Mouse (Mus musculus): ENCODE results near the gene Mical3. TPM values are rescaled to one million over a fixed set of nuclear protein-coding genes. Genes with fewer than 3 reads are reported as not detected.
A peak's percentile ranks its signal among the peaks of the same experiment; 100 is the strongest.

Mical3 gene
- polyA plus RNA-seq, 1 experiment from 2014 or later, result 11.5 TPM

GRCm38 (mm10) chr6:121101201-121101600 lies 29.6 kb downstream of the Mical3 start:
- Histone ChIP-seq H3K27ac (ENCODE audit: low read length) (no peak overlapping the region), H3K36me3 (ENCODE audit: control insufficient read depth, insufficient read depth, low read length) (no peaks in the 10 kb centered on the region), H3K9ac (ENCODE audit: low read length) (no peak overlapping the region), H3K4me3 (replicated peaks; ENCODE audit: low read length) (no peak overlapping the region), H3K9me3 (replicated peaks; ENCODE audit: control insufficient read depth, low read length) (no peaks in the 10 kb centered on the region), H3K4me2 (ENCODE audit: low read depth, low read length) (no peak overlapping the region), H3K4me1 (ENCODE audit: control insufficient read depth, insufficient read depth, low read length) (peaks cover 8% of the 10 kb centered on the region), H3K27me3 (ENCODE audit: control insufficient read depth, insufficient read depth, low read length) (no peaks in the 10 kb centered on the region)
- WGBS, result 75% methylated on average over 5 of the region's 5 CpGs
- no peak for ATAC-seq (ENCODE audit: insufficient read depth, low FRiP score)

GRCm38 (mm10) chr6:121099831-121100230 lies 31.0 kb downstream of the Mical3 start:
- no peak overlapping the region for H3K27ac ChIP-seq (ENCODE audit: low read length)
- no peaks in the 10 kb centered on the region for H3K9me3 ChIP-seq (replicated peaks; ENCODE audit: control insufficient read depth, low read length)
- peaks cover 8% of the 10 kb centered on the region for H3K4me1 ChIP-seq (ENCODE audit: control insufficient read depth, insufficient read depth, low read length)
- H3K4me2 ChIP-seq (ENCODE audit: low read depth, low read length), result no peak overlapping the region
- H3K36me3 ChIP-seq (ENCODE audit: control insufficient read depth, insufficient read depth, low read length), result no peaks in the 10 kb centered on the region
- H3K4me3 ChIP-seq (replicated peaks; ENCODE audit: low read length), result no peak overlapping the region
- WGBS, result 87% methylated on average over 7 of the region's 7 CpGs
- no peaks in the 10 kb centered on the region for H3K27me3 ChIP-seq (ENCODE audit: control insufficient read depth, insufficient read depth, low read length)
- no peak for ATAC-seq (ENCODE audit: insufficient read depth, low FRiP score)
- no peak overlapping the region for H3K9ac ChIP-seq (ENCODE audit: low read length)

- Histone ChIP-seq H3K4me3 (replicated peaks; ENCODE audit: low read length) (no peak overlapping the region), H3K9ac (ENCODE audit: low read length) (no peak overlapping the region), H3K36me3 (ENCODE audit: control insufficient read depth, insufficient read depth, low read length) (no peaks in the 10 kb centered on the region), H3K9me3 (replicated peaks; ENCODE audit: control insufficient read depth, low read length) (no peaks in the 10 kb centered on the region), H3K4me2 (ENCODE audit: low read depth, low read length) (no peak overlapping the region), H3K27me3 (ENCODE audit: control insufficient read depth, insufficient read depth, low read length) (no peaks in the 10 kb centered on the region), H3K4me1 (ENCODE audit: control insufficient read depth, insufficient read depth, low read length) (peaks cover 10% of the 10 kb centered on the region), H3K27ac (ENCODE audit: low read length) (no peak overlapping the region)
- 75% methylated on average over 4 of the region's 4 CpGs for WGBS
- ATAC-seq (ENCODE audit: insufficient read depth, low FRiP score), result no peak
Measured at GRCm38 (mm10) chr6:121099228-121099608, 31.6 kb downstream of the Mical3 start.

- Histone ChIP-seq H3K27ac (ENCODE audit: low read length) (no peak overlapping the region), H3K9ac (ENCODE audit: low read length) (no peak overlapping the region), H3K4me1 (ENCODE audit: control insufficient read depth, insufficient read depth, low read length) (peaks cover 15% of the 10 kb centered on the region), H3K36me3 (ENCODE audit: control insufficient read depth, insufficient read depth, low read length) (no peaks in the 10 kb centered on the region), H3K4me2 (ENCODE audit: low read depth, low read length) (no peak overlapping the region), H3K9me3 (replicated peaks; ENCODE audit: control insufficient read depth, low read length) (no peaks in the 10 kb centered on the region), H3K27me3 (ENCODE audit: control insufficient read depth, insufficient read depth, low read length) (no peaks in the 10 kb centered on the region), H3K4me3 (replicated peaks; ENCODE audit: low read length) (no peak overlapping the region)
- ATAC-seq (ENCODE audit: insufficient read depth, low FRiP score), result no peak
- 72% methylated on average over 9 of the region's 9 CpGs for WGBS
Measured at GRCm38 (mm10) chr6:121098511-121099227, 32.1 kb downstream of the Mical3 start.

- Histone ChIP-seq H3K36me3 (ENCODE audit: control insufficient read depth, insufficient read depth, low read length) (no peaks in the 10 kb centered on the region), H3K4me2 (ENCODE audit: low read depth, low read length) (no peak overlapping the region), H3K9ac (ENCODE audit: low read length) (no peak overlapping the region), H3K4me3 (replicated peaks; ENCODE audit: low read length) (no peak overlapping the region), H3K9me3 (replicated peaks; ENCODE audit: control insufficient read depth, low read length) (no peaks in the 10 kb centered on the region), H3K27ac (ENCODE audit: low read length) (no peak overlapping the region), H3K4me1 (ENCODE audit: control insufficient read depth, insufficient read depth, low read length) (peaks cover 12% of the 10 kb centered on the region), H3K27me3 (ENCODE audit: control insufficient read depth, insufficient read depth, low read length) (no peaks in the 10 kb centered on the region)
- WGBS, result 70% methylated on average over 9 of the region's 9 CpGs
- no peak for ATAC-seq (ENCODE audit: insufficient read depth, low FRiP score)
Measured at GRCm38 (mm10) chr6:121098109-121098508, 32.7 kb downstream of the Mical3 start.

- 93% methylated on average over 8 of the region's 8 CpGs for WGBS
- no peak for ATAC-seq (ENCODE audit: insufficient read depth, low FRiP score)
Measured at GRCm38 (mm10) chr6:121096862-121097261, 33.9 kb downstream of the Mical3 start.

GRCm38 (mm10) chr6:121096390-121096789 lies 34.4 kb downstream of the Mical3 start:
- no peak overlapping the region for H3K9ac ChIP-seq (ENCODE audit: low read length)

More at GRCm38 (mm10) chr6:121096862-121097261, 33.9 kb downstream of the Mical3 start:
- Histone ChIP-seq H3K27ac (ENCODE audit: low read length) (no peak overlapping the region), H3K4me3 (replicated peaks; ENCODE audit: low read length) (no peak overlapping the region), H3K4me2 (ENCODE audit: low read depth, low read length) (no peak overlapping the region), H3K27me3 (ENCODE audit: control insufficient read depth, insufficient read depth, low read length) (no peaks in the 10 kb centered on the region), H3K4me1 (ENCODE audit: control insufficient read depth, insufficient read depth, low read length) (peaks cover 7% of the 10 kb centered on the region; the same call in 1 of the 2 replicates), H3K9ac (ENCODE audit: low read length) (no peak overlapping the region), H3K36me3 (ENCODE audit: control insufficient read depth, insufficient read depth, low read length) (no peaks in the 10 kb centered on the region), H3K9me3 (replicated peaks; ENCODE audit: control insufficient read depth, low read length) (no peaks in the 10 kb centered on the region)

GRCm38 (mm10) chr6:121093662-121094408 lies 37.0 kb downstream of the Mical3 start:
- Histone ChIP-seq H3K9ac (ENCODE audit: low read length) (no peak overlapping the region), H3K27me3 (ENCODE audit: control insufficient read depth, insufficient read depth, low read length) (no peaks in the 10 kb centered on the region), H3K4me1 (ENCODE audit: control insufficient read depth, insufficient read depth, low read length) (peaks cover 7% of the 10 kb centered on the region; the same call in 1 of the 2 replicates), H3K9me3 (replicated peaks; ENCODE audit: control insufficient read depth, low read length) (no peaks in the 10 kb centered on the region), H3K4me3 (replicated peaks; ENCODE audit: low read length) (no peak overlapping the region), H3K4me2 (ENCODE audit: low read depth, low read length) (no peak overlapping the region), H3K36me3 (ENCODE audit: control insufficient read depth, insufficient read depth, low read length) (no peaks in the 10 kb centered on the region), H3K27ac (ENCODE audit: low read length) (peak overlapping the region; percentile 15; the same call in 1 of the 2 replicates)
- peak; percentile 80 for ATAC-seq (ENCODE audit: insufficient read depth, low FRiP score)
- 75% methylated on average over 8 of the region's 8 CpGs for WGBS

More at GRCm38 (mm10) chr6:121096390-121096789, 34.4 kb downstream of the Mical3 start:
- ATAC-seq (ENCODE audit: insufficient read depth, low FRiP score), result no peak
- H3K4me3 ChIP-seq (replicated peaks; ENCODE audit: low read length), result no peak overlapping the region
- no peaks in the 10 kb centered on the region for H3K27me3 ChIP-seq (ENCODE audit: control insufficient read depth, insufficient read depth, low read length)
- no peak overlapping the region for H3K4me2 ChIP-seq (ENCODE audit: low read depth, low read length)
- H3K27ac ChIP-seq (ENCODE audit: low read length), result no peak overlapping the region
- no peaks in the 10 kb centered on the region for H3K36me3 ChIP-seq (ENCODE audit: control insufficient read depth, insufficient read depth, low read length)
- 79% methylated on average over 8 of the region's 8 CpGs for WGBS
- H3K9me3 ChIP-seq (replicated peaks; ENCODE audit: control insufficient read depth, low read length), result no peaks in the 10 kb centered on the region
- peaks cover 7% of the 10 kb centered on the region; the same call in 1 of the 2 replicates for H3K4me1 ChIP-seq (ENCODE audit: control insufficient read depth, insufficient read depth, low read length)

- ATAC-seq (ENCODE audit: insufficient read depth, low FRiP score), result no peak
- Histone ChIP-seq H3K4me2 (ENCODE audit: low read depth, low read length) (no peak overlapping the region), H3K27ac (ENCODE audit: low read length) (0 out of 2 replicates have a peak overlapping the region, but pooled peaks have one; percentile 2)
Measured at GRCm38 (mm10) chr6:121090786-121091185, 40.0 kb downstream of the Mical3 start.

More at GRCm38 (mm10) chr6:121090786-121091185, 40.0 kb downstream of the Mical3 start:
- Histone ChIP-seq H3K9me3 (replicated peaks; ENCODE audit: control insufficient read depth, low read length) (no peaks in the 10 kb centered on the region), H3K4me1 (ENCODE audit: control insufficient read depth, insufficient read depth, low read length) (peaks cover 19% of the 10 kb centered on the region), H3K4me3 (replicated peaks; ENCODE audit: low read length) (no peak overlapping the region), H3K27me3 (ENCODE audit: control insufficient read depth, insufficient read depth, low read length) (no peaks in the 10 kb centered on the region), H3K9ac (ENCODE audit: low read length) (no peak overlapping the region), H3K36me3 (ENCODE audit: control insufficient read depth, insufficient read depth, low read length) (no peaks in the 10 kb centered on the region)
- 89% methylated on average over 11 of the region's 11 CpGs for WGBS
